Mouse (Mus musculus) heart, adult 2 months (tissue): ENCODE data around the gene Mov10. TPM values are rescaled to one million over a fixed set of nuclear protein-coding genes. Genes with fewer than 3 reads are reported as not detected.

ENCODE experiments used
- DNase-seq, 2 experiments: peaks; one replicate each; pipeline ENCODE4 v3.0.0; 2021
- H3K27ac ChIP-seq: fragments of 200-600 bp; 2 replicates; pipeline ENCODE4 v1.8.1; 2022
- H3K27me3 ChIP-seq: fragments of 200-500 bp; 2 replicates; pipeline ENCODE4 v1.6.1; 2012; ENCODE audit warnings: mild to moderate bottlenecking, low read length, inconsistent platforms, mixed read lengths; ENCODE audit not compliant: control insufficient read depth, insufficient read depth
- H3K36me3 ChIP-seq: fragments of 200-500 bp; 2 replicates; pipeline ENCODE4 v1.6.1; 2012; ENCODE audit warnings: low read length, inconsistent platforms; ENCODE audit not compliant: control insufficient read depth, insufficient read depth
- H3K4me1 ChIP-seq: fragments of 200-500 bp; 2 replicates; pipeline ENCODE4 v1.6.1; 2011; ENCODE audit warnings: low read length; ENCODE audit not compliant: control insufficient read depth, insufficient read depth
- H3K4me3 ChIP-seq: fragments of 200-600 bp; 2 replicates; pipeline ENCODE4 v1.8.1; 2022
- H3K79me2 ChIP-seq: fragments of 200-500 bp; replicated peaks from 2 replicates; pipeline ENCODE4 v1.6.1; 2012; ENCODE audit warnings: mild to moderate bottlenecking, inconsistent platforms, low read length, moderate library complexity, mixed read lengths; ENCODE audit not compliant: control insufficient read depth, insufficient read depth
- H3K9ac ChIP-seq: fragments of 200-500 bp; 2 replicates; pipeline ENCODE4 v1.6.1; 2012; ENCODE audit warnings: low read depth, mild to moderate bottlenecking, control low read depth, inconsistent platforms, low read length, mixed read lengths
- CTCF ChIP-seq: fragments of 200-600 bp; IDR thresholded peaks from 2 replicates; pipeline ENCODE4 v1.8.1; 2022; ENCODE audit warnings: antibody characterized with exemption, mild to moderate bottlenecking, moderate library complexity
- EP300 ChIP-seq: fragments of 200-500 bp; IDR thresholded peaks from 2 replicates; pipeline ENCODE4 v1.6.1; 2011; ENCODE audit warnings: low read depth, low read length, control low read depth; ENCODE audit not compliant: insufficient read depth
- POLR2A ChIP-seq: fragments of 200-500 bp; IDR thresholded peaks from 2 replicates; pipeline ENCODE4 v1.6.1; 2011; ENCODE audit warnings: mild to moderate bottlenecking, low read depth, low read length, control low read depth; ENCODE audit not compliant: insufficient read depth
- WGBS: fragments of 180-500 bp; shearing (Covaris S2); methylation state at CpG from one replicate; pipeline ENCODE4 v1.1.7; 2018; 5-methylcytosine and 5-hydroxymethylcytosine counted together
- intact Hi-C: fragments of 180-260 bp; cut with DNase I; formaldehyde crosslinking; loops from one replicate; pipeline ENCODE4 v1.15.1; 2025
- polyA plus RNA-seq: library from polyadenylated mRNA; depleted of rRNA; stranded (reverse); fragments of >200 nt; gene quantifications from 2 replicates; pipeline ENCODE4 v1.2.3, GENCODE M21; 2012
- total RNA-seq, 2 experiments: library from RNA; stranded (reverse); gene quantifications; 2 replicates each; pipeline ENCODE4 v1.2.3; 2021

The Mov10 gene
- total and polyA plus RNA-seq, 3 experiments: 4.6 to 7.4 (median 5.9) TPM

- H3K4me1 ChIP-seq: peaks cover 30% of the 10 kb centered on the region
- peak overlapping the region; percentile 96 for H3K27ac ChIP-seq
- peaks cover 12% of the 10 kb centered on the region for H3K36me3 ChIP-seq
- peak overlapping the region; percentile 80 for H3K9ac ChIP-seq
- no peaks in the 10 kb centered on the region for H3K27me3 ChIP-seq
- peak; percentile 77 for DNase-seq
- no peak for TF ChIP-seq CTCF
- TF ChIP-seq EP300: no peak
- TF ChIP-seq POLR2A: no peak
- 8% methylated on average over 13 of the region's 13 CpGs for WGBS
- peak overlapping the region; percentile 79 for H3K4me3 ChIP-seq
- no peaks in the 10 kb centered on the region for H3K79me2 ChIP-seq
- intact Hi-C loops: loop anchor here (1.0 to 5.0 kb wide), 2 partner anchors 177 to 265 kb away; no protein-coding TSS in a partner anchor
Measured at GRCm38 (mm10) chr3:104789822-104790221, 28.5 kb downstream of the Mov10 start.

DNA sequence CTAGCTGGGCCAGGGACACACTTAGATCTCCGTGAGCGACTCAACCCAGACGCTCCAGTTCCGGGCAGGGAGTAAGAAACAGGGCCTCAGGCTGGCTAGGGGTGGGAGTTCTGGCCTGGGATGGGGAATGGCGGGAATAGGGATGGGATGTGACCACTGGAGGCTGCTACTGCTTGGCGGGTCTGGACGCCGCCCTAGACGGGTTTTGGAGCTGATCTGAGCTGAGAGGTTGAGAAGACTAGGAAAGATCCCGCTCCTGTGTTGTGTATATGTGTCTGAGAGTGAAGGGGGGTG is 29.1 kb downstream of the Mov10 start:
- H3K79me2 ChIP-seq: no peaks in the 10 kb centered on the region
- intact Hi-C loops: loop anchor here (1.0 to 5.0 kb wide), 2 partner anchors 178 to 266 kb away; no protein-coding TSS in a partner anchor
- H3K36me3 ChIP-seq: peaks cover 12% of the 10 kb centered on the region
- peaks cover 29% of the 10 kb centered on the region for H3K4me1 ChIP-seq
- peak overlapping the region; percentile 80 for H3K9ac ChIP-seq
- WGBS: 5% methylated on average over 10 of the region's 10 CpGs
- H3K27me3 ChIP-seq: no peaks in the 10 kb centered on the region
- H3K27ac ChIP-seq: peak overlapping the region; percentile 96
- peak overlapping the region; percentile 79 for H3K4me3 ChIP-seq
- TF ChIP-seq CTCF (no peak), POLR2A (no peak), EP300 (no peak)
- DNase-seq: peak; percentile 38 to 66

DNA sequence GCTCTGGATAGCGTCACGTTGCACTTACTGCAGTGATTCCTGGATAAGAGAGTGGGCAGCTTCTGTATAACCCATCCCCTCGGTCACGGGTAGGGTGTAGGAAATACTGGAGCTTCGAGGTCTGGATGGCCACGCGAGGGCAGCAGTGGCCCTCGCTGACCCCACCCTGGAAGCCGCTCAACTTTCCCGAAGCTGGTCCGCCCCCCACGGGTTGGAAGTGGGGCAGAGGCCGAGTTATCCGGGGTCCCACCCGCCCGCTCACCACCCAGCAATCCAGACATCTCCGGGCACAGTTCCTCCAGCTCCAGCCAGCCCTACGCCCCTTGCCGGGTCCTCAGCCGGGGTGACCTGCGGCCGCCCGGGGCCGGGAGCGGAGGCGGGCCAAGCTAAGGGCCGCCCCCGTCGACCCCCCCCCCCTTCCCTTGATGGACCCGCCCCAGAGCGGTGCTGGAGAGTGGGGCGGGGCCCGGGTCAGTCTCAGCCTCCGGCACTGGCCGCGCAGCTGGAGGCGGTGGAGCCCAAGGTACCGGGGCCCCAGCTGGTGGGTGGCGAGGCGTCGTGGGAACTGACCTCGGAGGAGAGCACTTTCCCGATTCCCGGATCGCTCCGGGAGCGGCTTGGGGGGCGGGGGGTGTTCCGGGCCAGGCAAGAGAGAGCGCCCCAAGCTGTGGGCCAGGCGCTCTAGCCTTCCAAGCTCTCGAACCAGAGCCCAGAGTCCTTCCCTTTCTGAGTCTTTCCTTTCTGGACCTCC is 29.6 kb downstream of the Mov10 start:
- TF ChIP-seq CTCF (peak; percentile 91), EP300 (peak; percentile 87), POLR2A (peak; percentile 72)
- Histone ChIP-seq H3K27me3 (no peaks in the 10 kb centered on the region), H3K4me1 (peaks cover 26% of the 10 kb centered on the region), H3K27ac (peak overlapping the region; percentile 96), H3K79me2 (no peaks in the 10 kb centered on the region), H3K4me3 (peak overlapping the region; percentile 79), H3K9ac (peak overlapping the region; percentile 80), H3K36me3 (peaks cover 7% of the 10 kb centered on the region)
- intact Hi-C loops: loop anchor here (1.0 to 5.0 kb wide), 4 partner anchors 30 to 267 kb away; partner anchors contain the start of genes Capza1, Mov10 and St7l
- DNase-seq: peak; percentile 90 to 91
- WGBS: 1% methylated on average over 48 of the region's 52 CpGs

- H3K27me3 ChIP-seq: no peaks in the 10 kb centered on the region
- peak within 1 kb of the TSS; percentile 80 for H3K9ac ChIP-seq
- H3K4me3 ChIP-seq: peak within 1 kb of the TSS; percentile 79
- peaks cover 23% of the 10 kb centered on the region for H3K4me1 ChIP-seq
- TF ChIP-seq CTCF (no peak), POLR2A (no peak), EP300 (no peak)
- H3K36me3 ChIP-seq: peaks cover 5% of the 10 kb centered on the region
- intact Hi-C loops: loop anchor here (1.0 to 5.0 kb wide), 3 partner anchors 30 to 179 kb away; partner anchors contain the start of genes Capza1, Mov10 and St7l
- peak within 1 kb of the TSS; percentile 96 for H3K27ac ChIP-seq
- WGBS: 22% methylated on average over 3 of the region's 3 CpGs
- H3K79me2 ChIP-seq: no peaks in the 10 kb centered on the region
- DNase-seq: no peak
Measured at GRCm38 (mm10) chr3:104788075-104788474, 30.3 kb downstream of the Mov10 start, which contains the start of gene Rhoc. Rhoc (plus strand) TSS chr3:104788375.

DNA sequence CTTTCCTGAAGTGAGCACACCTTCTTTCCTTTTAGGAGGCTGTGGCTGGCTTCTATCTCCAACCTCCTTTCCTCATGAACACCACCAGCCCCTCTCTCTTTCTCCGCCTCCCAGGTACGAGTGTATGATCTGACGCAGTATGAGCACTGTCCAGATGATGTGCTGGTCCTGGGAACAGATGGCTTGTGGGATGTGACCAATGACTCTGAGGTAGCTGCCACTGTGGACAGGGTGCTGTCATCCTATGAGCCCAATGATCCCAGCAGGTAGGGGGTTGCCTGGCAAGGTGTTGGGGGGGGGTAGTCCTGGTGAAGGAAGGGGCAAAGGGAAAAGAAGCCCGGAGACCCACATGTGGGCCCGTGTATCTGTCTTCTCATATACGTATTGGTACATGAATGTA is 33.1 kb downstream of the Mov10 start:
- Histone ChIP-seq H3K27me3 (no peaks in the 10 kb centered on the region), H3K4me1 (peaks cover 8% of the 10 kb centered on the region), H3K4me3 (no peak overlapping the region), H3K36me3 (no peaks in the 10 kb centered on the region), H3K27ac (no peak overlapping the region), H3K9ac (no peak overlapping the region), H3K79me2 (no peaks in the 10 kb centered on the region)
- intact Hi-C loops: loop anchor here (5.0 kb wide), 1 partner anchor 182 kb away; no protein-coding TSS in a partner anchor
- TF ChIP-seq EP300 (no peak), CTCF (no peak), POLR2A (no peak)
- no peak for DNase-seq
- WGBS: 90% methylated on average over 6 of the region's 6 CpGs
